Mouse (Mus musculus) MEL (cell line): ENCODE measurements around the gene Diexf.

Experiments
- CTCF ChIP-seq, 3 experiments: IDR thresholded peaks in 2 of 3; conservative IDR thresholded peaks in 1 of 3; 2 replicates each; pipeline ENCODE4 v1.5.1; 2011 to 2012; ENCODE audit warnings: low read length in 3 of 3, low read depth in 2 of 3, mild to moderate bottlenecking in 2 of 3, improper control_type of control experiment in 1 of 3, inconsistent platforms in 1 of 3, mixed read lengths in 1 of 3, moderate library complexity in 1 of 3; ENCODE audit not compliant: control insufficient read depth in 1 of 3, insufficient read depth in 1 of 3, poor library complexity in 1 of 3, severe bottlenecking in 1 of 3
- GABPA ChIP-seq: IDR thresholded peaks from 2 replicates; pipeline ENCODE4 v1.6.1; 2012; ENCODE audit warnings: low read depth, mild to moderate bottlenecking, inconsistent platforms, low read length, improper control_type of control experiment, moderate library complexity
- GATA1 ChIP-seq: IDR thresholded peaks from 2 replicates; pipeline ENCODE4 v1.6.1; 2011; ENCODE audit warnings: low read depth, low read length, improper control_type of control experiment
- HCFC1 ChIP-seq: IDR thresholded peaks from 2 replicates; pipeline ENCODE4 v1.6.1; 2012; ENCODE audit warnings: low read depth, mild to moderate bottlenecking, inconsistent platforms, low read length, improper control_type of control experiment, moderate library complexity
- KAT2A ChIP-seq: conservative IDR thresholded peaks from 2 replicates; pipeline ENCODE4 v1.6.1; 2012; ENCODE audit warnings: low read depth, low read length, improper control_type of control experiment, inconsistent platforms
- MAX ChIP-seq: IDR thresholded peaks from 2 replicates; pipeline ENCODE4 v1.6.1; 2011; ENCODE audit warnings: low read length, improper control_type of control experiment
- MAZ ChIP-seq: IDR thresholded peaks from 2 replicates; pipeline ENCODE4 v1.6.1; 2012; ENCODE audit warnings: low read depth, mild to moderate bottlenecking, inconsistent platforms, low read length, improper control_type of control experiment
- MYC ChIP-seq: IDR thresholded peaks from 2 replicates; pipeline ENCODE4 v1.6.1; 2011; ENCODE audit warnings: low read depth, mild to moderate bottlenecking, low read length, improper control_type of control experiment, moderate library complexity
- POLR2A ChIP-seq, 2 experiments: IDR thresholded peaks; 2 replicates each; pipeline ENCODE4 v1.6.1; 2011 to 2012; ENCODE audit warnings: low read length in 2 of 2, mild to moderate bottlenecking in 2 of 2, control low read depth in 1 of 2, improper control_type of control experiment in 1 of 2, low read depth in 1 of 2, moderate library complexity in 1 of 2; ENCODE audit not compliant: control insufficient read depth in 1 of 2, insufficient read depth in 1 of 2, poor library complexity in 1 of 2
- TAL1 ChIP-seq: IDR thresholded peaks from 2 replicates; pipeline ENCODE4 v1.6.1; 2012; ENCODE audit warnings: mild to moderate bottlenecking, inconsistent platforms, low read length, moderate library complexity, mixed read lengths
- ZC3H11A ChIP-seq: IDR thresholded peaks from 2 replicates; pipeline ENCODE4 v1.6.1; 2012; ENCODE audit warnings: low read depth, mild to moderate bottlenecking, inconsistent platforms, low read length, improper control_type of control experiment

DNA sequence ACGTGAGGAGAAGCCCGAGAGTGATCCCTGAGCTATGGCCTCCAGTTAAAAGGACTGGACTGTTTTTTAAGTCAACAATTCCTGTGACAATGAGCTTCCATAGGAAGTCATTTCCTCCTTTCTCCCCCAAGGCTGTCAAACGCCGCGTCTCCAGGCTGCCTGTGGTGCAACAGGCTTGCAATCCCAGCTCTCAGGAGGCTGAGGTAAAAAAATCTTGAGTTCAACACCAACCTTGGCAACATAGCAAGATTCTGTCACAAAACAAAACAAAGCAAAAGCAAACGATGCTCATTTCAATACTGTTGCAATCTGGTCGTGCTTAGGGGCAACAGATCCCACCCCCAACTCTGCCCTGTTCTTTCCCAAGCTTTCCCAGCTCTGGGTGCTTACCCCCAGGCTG, 8.0 kb upstream of the Diexf start:
- TF ChIP-seq POLR2A (IDR thresholded peaks at IDR 0.05; ENCODE audit: control insufficient read depth in 1 of 2, insufficient read depth in 1 of 2, low read depth in 1 of 2, low read length in 2 of 2, poor library complexity in 1 of 2) (no peak), GATA1 (no peak), HCFC1 (no peak), CTCF (IDR thresholded peaks at IDR 0.05 in 2 of 3, conservative IDR thresholded peaks at IDR 0.05 in 1 of 3; ENCODE audit: control insufficient read depth in 1 of 3, insufficient read depth in 1 of 3, low read depth in 2 of 3, low read length in 3 of 3, poor library complexity in 1 of 3, severe bottlenecking in 1 of 3) (no peak), KAT2A (no peak), TAL1 (no peak), MYC (no peak), GABPA (no peak), MAX (no peak), ZC3H11A (no peak), MAZ (no peak)
